Mouse (Mus musculus) heart, embryonic 16.5 days (tissue): ENCODE measurements around the gene Nfib. TPM values are rescaled to one million over a fixed set of nuclear protein-coding genes. Genes with fewer than 3 reads are reported as not detected.

Source experiments
- ATAC-seq: fragments of 200-750 bp; cut with Nextera tagmentation; replicated peaks from 2 replicates; pipeline ENCODE4 v1.8.0; 2017; ENCODE audit warnings: moderate number of reproducible peaks; ENCODE audit not compliant: insufficient read depth, low FRiP score; ENCODE audit errors: extremely low read depth
- H3K27ac ChIP-seq: fragments of 300-500 bp; sonication (generic); 2 replicates; pipeline ENCODE4 v1.5.1; 2014; ENCODE audit warnings: mild to moderate bottlenecking, low read length, control low read depth, moderate library complexity
- H3K27me3 ChIP-seq: fragments of 300-500 bp; sonication (generic); 2 replicates; pipeline ENCODE4 v1.6.1; 2014; ENCODE audit warnings: low read length, mixed read lengths; ENCODE audit not compliant: control insufficient read depth, insufficient read depth
- H3K36me3 ChIP-seq: fragments of 300-500 bp; sonication (generic); 2 replicates; pipeline ENCODE4 v1.6.1; 2014; ENCODE audit not compliant: control insufficient read depth, insufficient read depth
- H3K4me1 ChIP-seq: fragments of 300-500 bp; sonication (generic); 2 replicates; pipeline ENCODE4 v1.6.1; 2014; ENCODE audit warnings: low read length, mixed read lengths; ENCODE audit not compliant: control insufficient read depth, insufficient read depth
- H3K4me2 ChIP-seq: fragments of 300-500 bp; sonication (generic); 2 replicates; pipeline ENCODE4 v1.6.1; 2014; ENCODE audit warnings: low read depth, mild to moderate bottlenecking, control low read depth, low read length
- H3K4me3 ChIP-seq: fragments of 300-500 bp; sonication (generic); 2 replicates; pipeline ENCODE4 v1.5.1; 2014; ENCODE audit warnings: mild to moderate bottlenecking, control low read depth, low read length
- H3K9ac ChIP-seq: fragments of 300-500 bp; sonication (generic); 2 replicates; pipeline ENCODE4 v1.6.1; 2014; ENCODE audit warnings: low read length, control low read depth
- H3K9me3 ChIP-seq: fragments of 300-500 bp; sonication (generic); replicated peaks from 2 replicates; pipeline ENCODE4 v1.6.1; 2016; ENCODE audit warnings: low read length; ENCODE audit not compliant: control insufficient read depth
- WGBS: fragments of 180-500 bp; shearing (Covaris S2); extraction: QIAGEN DNeasy Blood & Tissue Kit; methylation state at CpG from one replicate; pipeline ENCODE4 v1.1.7; 2014; 5-methylcytosine and 5-hydroxymethylcytosine counted together
- polyA plus RNA-seq: library from polyadenylated mRNA; unstranded; fragments of >200 nt; fragmentation: Nextera tagmentation; extraction: Ambion mirVana; gene quantifications from 2 replicates; pipeline ENCODE4 v1.2.1, GENCODE M21; 2015

The Nfib gene
- polyA plus RNA-seq, 1 experiment from 2014 or later: 56.7 TPM

DNA sequence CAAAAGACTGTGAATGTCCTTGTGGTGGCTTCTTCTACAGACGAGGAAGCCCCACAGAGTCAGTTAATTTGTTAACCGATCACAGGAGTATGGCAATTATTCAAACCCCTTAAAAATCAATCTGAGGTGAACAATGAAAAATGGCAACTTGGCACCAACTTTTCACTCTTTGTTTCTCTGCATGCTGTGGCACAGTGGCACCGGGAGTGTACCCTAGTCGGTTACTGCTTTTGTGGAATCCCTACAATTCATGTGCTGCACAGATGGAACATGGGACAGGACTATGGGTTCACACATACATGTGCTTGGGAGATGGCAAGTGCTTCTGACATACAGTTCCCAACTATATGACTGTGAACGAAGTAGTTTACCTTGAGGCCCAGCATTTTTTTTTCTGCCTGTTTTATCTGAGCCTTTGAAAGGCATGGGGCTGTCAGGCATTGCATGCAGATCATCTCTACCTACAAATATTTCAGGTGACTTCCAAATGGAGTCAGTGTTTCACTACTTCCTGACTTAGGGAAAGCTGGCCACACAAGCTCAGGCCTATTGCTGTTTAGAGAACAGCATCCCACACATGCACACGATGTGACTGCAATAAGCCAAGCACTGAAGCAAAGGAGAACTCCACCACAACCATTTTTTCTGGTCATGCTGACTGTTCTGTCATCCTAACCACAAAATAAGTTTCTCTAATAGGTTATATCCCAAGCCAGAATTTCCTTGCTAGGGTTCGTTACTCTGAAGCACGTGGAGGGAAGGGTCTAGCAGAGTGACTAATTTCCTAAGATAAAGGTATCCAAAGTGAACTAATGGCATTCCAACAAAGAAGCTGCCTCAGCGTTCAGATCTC, 205.6 kb downstream of the Nfib start:
- H3K36me3 ChIP-seq: peaks cover 9% of the 10 kb centered on the region
- H3K4me1 ChIP-seq: peaks cover 42% of the 10 kb centered on the region
- H3K9ac ChIP-seq: peak overlapping the region; percentile 76
- H3K4me3 ChIP-seq: peak overlapping the region; percentile 48
- peak overlapping the region; percentile 72 for H3K4me2 ChIP-seq
- peak overlapping the region; percentile 88 for H3K27ac ChIP-seq
- no peaks in the 10 kb centered on the region for H3K9me3 ChIP-seq
- ATAC-seq: no peak
- no peaks in the 10 kb centered on the region for H3K27me3 ChIP-seq
- 31% methylated on average over 9 of the region's 9 CpGs for WGBS

DNA sequence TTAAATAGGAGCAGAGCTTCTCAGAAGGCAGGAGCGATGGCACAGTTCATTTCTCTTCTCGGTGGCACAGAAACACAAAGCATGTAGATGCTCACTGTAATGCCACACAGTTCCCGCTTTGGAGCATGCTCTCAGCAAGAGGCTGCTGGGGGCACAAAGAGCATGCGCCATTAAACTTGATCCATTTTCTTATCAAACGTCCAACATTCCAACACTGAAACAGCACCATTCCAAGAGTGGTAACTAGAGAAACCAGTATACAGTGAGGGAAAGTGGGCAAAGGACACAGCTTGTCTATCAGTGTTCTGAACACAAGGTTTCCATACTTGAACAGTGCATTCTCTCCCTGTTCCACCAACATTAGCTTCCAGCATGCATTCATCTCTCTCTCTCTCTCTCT, 206.3 kb downstream of the Nfib start:
- ATAC-seq: peak; percentile 68
- Histone ChIP-seq H3K4me3 (peak overlapping the region; percentile 48), H3K9me3 (no peaks in the 10 kb centered on the region), H3K4me1 (peaks cover 47% of the 10 kb centered on the region), H3K9ac (peak overlapping the region; percentile 76), H3K27ac (peak overlapping the region; percentile 88), H3K4me2 (peak overlapping the region; percentile 72), H3K27me3 (no peaks in the 10 kb centered on the region), H3K36me3 (peaks cover 11% of the 10 kb centered on the region)
- WGBS: 26% methylated on average over 5 of the region's 5 CpGs

DNA sequence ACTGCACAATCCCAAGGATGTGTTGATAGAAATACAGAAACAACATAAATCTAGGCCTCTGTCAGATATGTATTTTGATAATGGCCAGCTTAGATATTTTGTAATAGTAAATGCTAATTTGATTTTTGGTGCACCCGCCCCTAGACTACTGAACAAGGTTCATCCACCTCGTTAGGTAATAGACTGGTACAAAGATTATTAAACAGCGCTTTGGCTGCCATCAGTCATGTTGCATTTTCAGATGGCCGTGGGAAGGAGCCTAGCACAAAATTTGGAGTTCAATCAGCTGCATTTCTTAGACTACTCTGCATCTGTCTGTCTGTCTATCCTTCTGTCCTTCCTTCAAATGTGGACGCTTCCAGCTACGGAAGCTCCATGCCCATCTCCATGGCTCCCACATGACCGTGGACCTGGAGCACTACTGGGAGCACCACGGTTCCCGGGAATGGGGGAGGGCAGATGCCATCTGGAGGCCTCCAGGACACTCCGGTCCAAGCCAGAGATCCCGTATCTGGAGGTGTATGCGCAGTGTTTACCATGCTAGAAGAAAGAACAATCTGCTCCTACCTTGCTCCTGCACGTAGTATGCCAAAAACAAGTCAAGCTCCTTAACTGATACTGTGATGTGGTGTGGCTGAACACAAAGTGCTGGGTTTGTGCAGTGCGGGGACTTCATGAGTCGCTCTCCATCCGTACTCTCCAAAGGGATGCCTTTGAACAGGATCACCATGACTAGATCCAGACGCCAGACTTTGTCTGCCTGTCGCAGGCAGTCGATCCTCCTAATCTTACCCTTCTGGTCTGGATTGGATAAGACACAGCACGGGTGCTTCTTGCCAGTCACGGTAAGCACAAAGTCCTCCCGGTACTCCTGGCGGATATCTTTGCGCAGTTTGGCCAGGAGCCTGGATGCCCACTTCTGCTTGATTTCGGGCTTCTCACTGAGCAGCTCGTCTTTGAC, 207.6 kb downstream of the Nfib start:
- Histone ChIP-seq H3K27me3 (no peaks in the 10 kb centered on the region), H3K9ac (0 out of 2 replicates have a peak overlapping the region, but pooled peaks have one; percentile 8), H3K27ac (peak overlapping the region; percentile 51), H3K4me3 (peak overlapping the region; percentile 22; the same call in 1 of the 2 replicates), H3K36me3 (peaks cover 11% of the 10 kb centered on the region), H3K4me1 (peaks cover 55% of the 10 kb centered on the region), H3K9me3 (no peaks in the 10 kb centered on the region), H3K4me2 (peak overlapping the region; percentile 37)
- WGBS: 56% methylated on average over 26 of the region's 26 CpGs
- ATAC-seq: 0 out of 2 replicates have a peak, but pooled peaks have one; percentile 7

DNA sequence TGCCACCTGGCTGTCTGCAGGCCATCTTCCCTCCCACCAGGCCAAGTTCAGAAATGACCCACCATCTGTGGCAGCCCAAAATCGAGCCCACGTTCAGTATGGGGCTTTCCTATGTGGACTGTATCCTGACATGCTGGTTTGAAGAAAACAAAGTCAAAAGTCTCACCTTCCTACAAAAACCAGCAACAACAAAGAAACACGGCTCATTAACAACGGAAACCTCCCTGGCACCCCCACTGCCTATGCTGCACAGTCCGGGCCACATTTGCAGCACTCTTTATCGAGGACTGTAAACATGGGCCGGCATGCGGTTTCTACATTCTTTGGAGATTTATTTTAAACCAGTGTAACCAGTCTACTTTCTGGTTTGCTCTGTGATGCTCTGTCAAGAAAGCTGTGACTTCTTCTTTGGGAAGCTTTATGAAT, 208.4 kb downstream of the Nfib start:
- no peaks in the 10 kb centered on the region for H3K27me3 ChIP-seq
- H3K9me3 ChIP-seq: no peaks in the 10 kb centered on the region
- H3K9ac ChIP-seq: peak overlapping the region; percentile 11; the same call in 1 of the 2 replicates
- H3K4me2 ChIP-seq: peak overlapping the region; percentile 37
- peaks cover 63% of the 10 kb centered on the region for H3K4me1 ChIP-seq
- peak overlapping the region; percentile 24; the same call in 1 of the 2 replicates for H3K27ac ChIP-seq
- peak overlapping the region; percentile 2; the same call in 1 of the 2 replicates for H3K4me3 ChIP-seq
- 52% methylated on average over 8 of the region's 8 CpGs for WGBS
- no peak for ATAC-seq
- H3K36me3 ChIP-seq: peaks cover 11% of the 10 kb centered on the region

DNA sequence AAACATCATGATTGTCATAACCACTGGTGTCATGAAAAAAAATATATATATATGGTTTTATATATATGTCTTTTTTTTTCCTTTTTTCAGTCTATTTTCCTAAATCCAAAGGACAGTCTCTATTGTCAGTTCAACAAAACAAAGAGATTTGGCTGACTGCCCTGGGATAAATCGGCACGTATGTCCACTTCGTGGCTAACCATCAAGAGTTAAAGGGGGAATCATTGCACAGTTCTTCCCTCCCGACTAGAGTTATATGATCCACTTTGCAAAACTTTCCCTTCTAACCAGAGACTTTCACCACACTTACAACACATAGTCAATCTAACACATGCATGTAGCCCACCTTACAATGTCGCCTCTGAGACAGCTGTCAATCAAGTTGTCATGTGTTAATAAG, 209.2 kb downstream of the Nfib start:
- Histone ChIP-seq H3K27me3 (no peaks in the 10 kb centered on the region), H3K4me3 (no peak overlapping the region), H3K36me3 (peaks cover 11% of the 10 kb centered on the region), H3K9ac (no peak overlapping the region), H3K4me2 (no peak overlapping the region), H3K27ac (no peak overlapping the region), H3K4me1 (peaks cover 66% of the 10 kb centered on the region), H3K9me3 (no peaks in the 10 kb centered on the region)
- 43% methylated on average over 5 of the region's 5 CpGs for WGBS
- ATAC-seq: no peak

DNA sequence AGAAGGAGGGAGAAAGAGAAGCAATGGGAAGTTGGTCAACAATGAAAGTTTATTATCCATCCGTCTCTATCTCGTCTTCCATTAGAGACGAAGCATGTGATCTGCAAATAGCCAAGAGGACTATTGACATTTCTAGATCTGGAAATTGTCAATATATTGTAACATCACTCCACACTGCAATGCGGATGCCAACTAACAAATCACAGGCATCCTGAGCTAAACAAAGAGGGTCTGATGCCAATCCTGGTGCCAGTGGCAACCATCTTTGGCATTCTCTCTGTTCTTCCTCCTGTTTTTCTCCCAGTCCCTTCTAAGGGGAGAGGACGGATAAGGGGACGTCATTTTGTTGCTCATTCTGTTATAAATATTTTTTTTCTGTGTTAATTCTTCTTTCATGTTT, 209.9 kb downstream of the Nfib start:
- ATAC-seq: no peak

DNA sequence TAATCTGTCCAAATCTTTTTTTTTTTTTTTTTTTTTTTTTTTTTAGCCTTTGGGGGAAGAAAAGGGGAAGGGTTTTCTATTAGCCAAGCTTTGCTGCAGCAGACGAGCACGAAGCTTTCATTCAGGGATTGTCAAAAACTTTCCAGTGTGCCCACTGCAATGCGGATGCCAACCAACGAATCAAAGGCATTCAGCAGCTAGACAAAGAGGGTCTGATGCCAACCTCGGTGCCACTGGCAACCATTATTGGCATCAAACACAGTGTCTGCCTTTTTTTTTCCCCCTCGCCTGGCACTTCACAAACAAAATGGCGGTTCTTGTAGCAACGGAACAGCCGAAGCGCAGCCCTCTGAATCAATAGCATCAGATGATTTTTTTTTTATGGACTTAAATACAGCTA, 210.7 kb downstream of the Nfib start:
- no peak overlapping the region for H3K9ac ChIP-seq
- peaks cover 58% of the 10 kb centered on the region for H3K4me1 ChIP-seq
- no peak overlapping the region for H3K27ac ChIP-seq
- no peak for ATAC-seq
- peaks cover 11% of the 10 kb centered on the region for H3K36me3 ChIP-seq
- H3K4me2 ChIP-seq: no peak overlapping the region
- no peaks in the 10 kb centered on the region for H3K27me3 ChIP-seq
- 89% methylated on average over 10 of the region's 10 CpGs for WGBS
- no peak overlapping the region for H3K4me3 ChIP-seq
- no peaks in the 10 kb centered on the region for H3K9me3 ChIP-seq

More for the DNA sequence above, 209.9 kb downstream of the Nfib start:
- H3K27me3 ChIP-seq: no peaks in the 10 kb centered on the region
- peaks cover 11% of the 10 kb centered on the region for H3K36me3 ChIP-seq
- H3K27ac ChIP-seq: no peak overlapping the region
- H3K9me3 ChIP-seq: no peaks in the 10 kb centered on the region
- no peak overlapping the region for H3K9ac ChIP-seq
- peaks cover 61% of the 10 kb centered on the region for H3K4me1 ChIP-seq
- 75% methylated on average over 6 of the region's 6 CpGs for WGBS
- no peak overlapping the region for H3K4me3 ChIP-seq
- no peak overlapping the region for H3K4me2 ChIP-seq

DNA sequence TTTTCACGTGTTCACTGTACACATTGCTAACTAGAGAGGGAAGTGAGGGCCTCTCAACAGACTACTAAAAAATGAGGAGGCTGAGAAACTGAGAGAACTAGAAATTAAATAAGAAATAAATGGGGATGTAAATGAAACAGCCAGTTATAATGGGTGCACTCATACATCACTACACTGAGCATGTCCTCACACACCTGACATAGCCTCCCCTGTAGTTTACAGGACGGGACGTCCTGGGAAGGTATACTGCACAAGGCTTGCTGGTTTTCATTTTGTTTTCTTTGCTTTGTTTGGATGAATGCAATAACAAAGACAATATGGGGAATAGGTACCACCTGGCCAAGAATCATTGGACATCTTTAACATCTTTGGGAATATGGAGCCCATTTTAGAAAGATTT, 211.1 kb downstream of the Nfib start:
- 77% methylated on average over 3 of the region's 3 CpGs for WGBS
- Histone ChIP-seq H3K4me2 (no peak overlapping the region), H3K27ac (no peak overlapping the region), H3K36me3 (peaks cover 11% of the 10 kb centered on the region), H3K27me3 (no peaks in the 10 kb centered on the region), H3K4me1 (peaks cover 59% of the 10 kb centered on the region), H3K9me3 (no peaks in the 10 kb centered on the region), H3K4me3 (no peak overlapping the region), H3K9ac (no peak overlapping the region)
- ATAC-seq: no peak
